In genomic region chr2:178854012-178854411, GRCm38 (mm10) we compare ENCODE assay signal across 22 mouse cellular contexts.
DNase-seq lines count a peak whose midpoint lies in the region; ATAC-seq lines count a peak whose summit lies in the region.
"Had no signal": no experiment of that assay in that cellular context is flagged by ENCODE, and none has a peak within 500 bp of the region (broad histone marks: within the 10 kb centered on the region; RNA-seq: fewer than 3 reads in every experiment).

No protein-coding gene starts in this region.

- no peak overlapping the region for H3K9ac ChIP-seq in hindbrain, embryonic 12.5 days
- no peak overlapping the region for H3K9ac ChIP-seq in limb, embryonic 12.5 days (replicated peaks)
- H3K9ac ChIP-seq: embryonic facial prominence, embryonic 13.5 days; embryonic facial prominence, embryonic 15.5 days; forebrain, embryonic 13.5 days; forebrain, embryonic 15.5 days; forebrain, postnatal 0 days had no signal

- H3K4me1 ChIP-seq in hindbrain, embryonic 12.5 days = peaks cover 32% of the 10 kb centered on the region
- peaks cover 35% of the 10 kb centered on the region for H3K4me1 ChIP-seq in hindbrain, embryonic 10.5 days (replicated peaks)
- H3K4me1 ChIP-seq in limb, embryonic 12.5 days (replicated peaks) = peaks cover 42% of the 10 kb centered on the region
- peaks cover 50% of the 10 kb centered on the region for H3K4me1 ChIP-seq in limb, embryonic 10.5 days
- H3K4me1 ChIP-seq: embryonic facial prominence, embryonic 15.5 days had no signal

- ATAC-seq in hindbrain, embryonic 12.5 days (ENCODE audit: low FRiP score) = no peak
- ATAC-seq in limb, embryonic 12.5 days (ENCODE audit: insufficient number of reproducible peaks, insufficient read depth, low FRiP score, low TSS enrichment, low read depth) = no peak
- ATAC-seq in megakaryocyte, adult 5-6 weeks (ENCODE audit: poor library complexity, severe bottlenecking) = peak; percentile 91
- ATAC-seq in CD4-positive, CD25-positive, alpha-beta regulatory T cell, adult 4 months = no peak
- ATAC-seq: forebrain, embryonic 13.5 days; forebrain, embryonic 15.5 days; forebrain, postnatal 0 days had no signal

- H3K27ac ChIP-seq in hindbrain, embryonic 12.5 days = peak overlapping the region; percentile 52
- H3K27ac ChIP-seq in hindbrain, embryonic 10.5 days = no peak overlapping the region
- 0 out of 2 replicates have a peak overlapping the region, but pooled peaks have one; percentile 42 for H3K27ac ChIP-seq in limb, embryonic 12.5 days
- no peak overlapping the region; the same call in 1 of the 2 replicates for H3K27ac ChIP-seq in limb, embryonic 10.5 days
- H3K27ac ChIP-seq: embryonic facial prominence, embryonic 13.5 days; embryonic facial prominence, embryonic 15.5 days; forebrain, embryonic 13.5 days; forebrain, embryonic 15.5 days had no signal

- no peak for DNase-seq in hindbrain, embryonic 10.5 days (ENCODE audit: low spot score)
- DNase-seq in limb, embryonic 10.5 days (ENCODE audit: low spot score) = no peak
- DNase-seq in cerebellum, postnatal 10 days = no peak
- DNase-seq: adrenal gland, adult 2 months; adrenal gland, postnatal 10 days; adrenal gland, postnatal 25 days; B cell, adult 2 months; cerebellum, adult 11 months; cerebellum, adult 18-20 months; cerebellum, adult 8-10 months; cerebellum, adult 9-11 months; cerebellum, postnatal 25 days; embryo, embryonic 11 days; forebrain, postnatal 0 days had no signal

- no peak overlapping the region for H3K4me3 ChIP-seq in hindbrain, embryonic 12.5 days
- H3K4me3 ChIP-seq in hindbrain, embryonic 10.5 days = no peak overlapping the region
- no peak overlapping the region for H3K4me3 ChIP-seq in limb, embryonic 12.5 days (replicated peaks)
- no peak overlapping the region for H3K4me3 ChIP-seq in limb, embryonic 10.5 days
- H3K4me3 ChIP-seq: embryonic facial prominence, embryonic 13.5 days; embryonic facial prominence, embryonic 15.5 days; forebrain, embryonic 13.5 days; forebrain, embryonic 15.5 days had no signal

- H3K27me3 ChIP-seq in hindbrain, embryonic 12.5 days = no peaks in the 10 kb centered on the region
- H3K27me3 ChIP-seq in hindbrain, embryonic 10.5 days (ENCODE audit: insufficient read depth, poor library complexity, severe bottlenecking) = no peaks in the 10 kb centered on the region
- no peaks in the 10 kb centered on the region for H3K27me3 ChIP-seq in limb, embryonic 12.5 days
- H3K27me3 ChIP-seq in limb, embryonic 10.5 days (ENCODE audit: low read depth, poor library complexity, severe bottlenecking) = no peaks in the 10 kb centered on the region
- H3K27me3 ChIP-seq: embryonic facial prominence, embryonic 13.5 days; embryonic facial prominence, embryonic 15.5 days; forebrain, embryonic 13.5 days; forebrain, embryonic 15.5 days had no signal

- no peaks in the 10 kb centered on the region for H3K36me3 ChIP-seq in hindbrain, embryonic 12.5 days
- no peaks in the 10 kb centered on the region for H3K36me3 ChIP-seq in hindbrain, embryonic 10.5 days
- no peaks in the 10 kb centered on the region for H3K36me3 ChIP-seq in limb, embryonic 12.5 days
- no peaks in the 10 kb centered on the region for H3K36me3 ChIP-seq in limb, embryonic 10.5 days
- H3K36me3 ChIP-seq: embryonic facial prominence, embryonic 13.5 days; embryonic facial prominence, embryonic 15.5 days; forebrain, embryonic 15.5 days had no signal

- H3K9me3 ChIP-seq in hindbrain, embryonic 12.5 days (replicated peaks) = no peaks in the 10 kb centered on the region
- H3K9me3 ChIP-seq in hindbrain, embryonic 10.5 days = no peaks in the 10 kb centered on the region
- H3K9me3 ChIP-seq in limb, embryonic 12.5 days = no peaks in the 10 kb centered on the region
- no peaks in the 10 kb centered on the region for H3K9me3 ChIP-seq in limb, embryonic 10.5 days (replicated peaks)
- H3K9me3 ChIP-seq: embryonic facial prominence, embryonic 13.5 days; embryonic facial prominence, embryonic 15.5 days; forebrain, embryonic 13.5 days; forebrain, embryonic 15.5 days had no signal

- H3K4me2 ChIP-seq in hindbrain, embryonic 12.5 days (replicated peaks) = no peak overlapping the region
- H3K4me2 ChIP-seq in limb, embryonic 12.5 days = no peak overlapping the region
- H3K4me2 ChIP-seq: embryonic facial prominence, embryonic 13.5 days; embryonic facial prominence, embryonic 15.5 days; forebrain, embryonic 13.5 days; forebrain, embryonic 15.5 days had no signal

- 61% methylated on average over 1 of the region's 1 CpGs for WGBS in hindbrain, embryonic 12.5 days
- 63% methylated on average over 1 of the region's 1 CpGs for WGBS in hindbrain, embryonic 10.5 days
- whole genome bisulfite sequencing in limb, embryonic 12.5 days = 70% methylated on average over 1 of the region's 1 CpGs
- 81% methylated on average over 1 of the region's 1 CpGs for WGBS in limb, embryonic 10.5 days

Comparison
In these comparisons a context has a peak if more than half of its experiments do, and no peak if none do; other contexts are left out.
1. H3K27ac ChIP-seq: peak in hindbrain, embryonic 12.5 days (single experiment) and limb, embryonic 12.5 days (single experiment); none in hindbrain, embryonic 10.5 days (single experiment) and limb, embryonic 10.5 days (single experiment).